Mouse (Mus musculus): ENCODE measurements at regions not wholly inside any gene's neighbourhood (a gene's known extent, or its start where the extent isn't known, plus 50 kb on each side); places are given as distances from the start of the nearest gene placed in this dataset.

- no peak for TF ChIP-seq CHD2 (IDR thresholded peaks at IDR 0.05; ENCODE audit: low read depth, low read length)
- TF ChIP-seq MAFK (IDR thresholded peaks at IDR 0.05; ENCODE audit: insufficient read depth, low read depth, low read length): no peak
- TF ChIP-seq HCFC1 (IDR thresholded peaks at IDR 0.05; ENCODE audit: borderline replicate concordance, insufficient read depth, low read length): no peak
Measured at GRCm38 (mm10) chr12:114563683-114564082, 1020.0 kb downstream of the Adam6a start.

All from ES-E14 (cell line).